Mouse (Mus musculus): ENCODE results near the gene Gpr88.

The Gpr88 gene

GRCm38 (mm10) chr3:116200060-116200459, 53.2 kb downstream of the Gpr88 start:
- DNase-seq (ENCODE audit: low spot score) = no peak
